Mouse (Mus musculus): Measurements from ENCODE around the gene Cnksr1. TPM values are rescaled to one million over a fixed set of nuclear protein-coding genes. Genes with fewer than 3 reads are reported as not detected.
A peak's percentile ranks its signal among the peaks of the same experiment; 100 is the strongest.

The Cnksr1 gene
- total RNA-seq, 1 experiment from 2014 or later, result not detected

- ATAC-seq (replicated peaks; ENCODE audit: low read depth, poor library complexity, severe bottlenecking), result no peak
These were observed 15.2 kb downstream of the Cnksr1 start for GRCm38 (mm10) chr4:134222793-134223600.

DNA sequence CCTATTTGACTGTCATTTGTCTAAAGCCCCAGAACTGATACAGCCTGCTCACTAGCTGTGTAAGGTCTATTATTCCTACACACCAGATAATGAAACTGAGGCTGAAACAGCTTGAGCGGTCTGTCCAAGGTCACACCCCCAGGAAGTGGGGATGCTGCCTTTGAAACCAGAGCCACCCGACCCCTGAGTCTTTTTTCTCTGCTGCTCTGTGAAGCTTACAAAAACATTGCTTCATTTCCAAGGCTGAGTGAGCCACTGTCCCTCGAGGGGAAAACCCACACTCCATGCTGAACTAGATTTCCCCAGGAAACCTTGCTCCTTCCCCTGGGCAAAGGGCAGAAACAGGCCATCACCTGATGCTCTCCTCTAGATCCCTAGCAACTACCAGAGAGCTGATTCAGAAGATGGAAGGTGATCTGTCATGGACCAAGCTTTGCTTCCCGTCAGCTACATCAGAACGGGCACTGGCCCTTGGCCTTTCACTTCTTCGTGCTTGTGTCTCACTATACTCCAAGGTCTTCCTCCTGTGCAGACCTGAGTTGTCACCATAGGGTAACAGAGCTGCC is 31.6 kb downstream of the Cnksr1 start:
- no peak for ATAC-seq (replicated peaks; ENCODE audit: low read depth, poor library complexity, severe bottlenecking)

GRCm38 (mm10) chr4:134203340-134203896 is 34.8 kb downstream of the Cnksr1 start:
- ATAC-seq (replicated peaks; ENCODE audit: low read depth, poor library complexity, severe bottlenecking), result peak; percentile 50

DNA sequence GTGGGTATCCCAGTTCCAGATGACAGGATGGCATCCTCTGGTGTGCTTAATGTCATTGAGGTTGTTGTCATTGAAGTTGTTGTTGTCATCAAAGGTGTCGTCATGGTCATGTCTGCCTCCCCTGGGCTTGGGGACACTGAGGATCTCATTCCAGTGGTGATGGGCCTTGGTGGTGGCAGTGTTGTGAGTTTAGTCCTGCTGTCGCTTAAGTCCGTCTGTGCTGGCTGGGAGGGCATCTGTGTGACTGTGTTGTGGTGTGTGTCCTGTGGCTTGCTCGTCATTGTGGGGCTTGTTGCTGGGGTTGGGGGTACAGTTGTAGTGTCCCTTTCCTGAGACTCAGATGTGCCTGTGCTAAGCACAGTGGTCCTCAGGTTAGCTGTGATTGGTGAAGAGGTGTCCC is 35.3 kb downstream of the Cnksr1 start, which contains the start of gene Gm7534:
TSS of gene Gm7534 (minus strand) at position 101 of the 400 bp plus-strand sequence.
- no peak for ATAC-seq (replicated peaks; ENCODE audit: low read depth, poor library complexity, severe bottlenecking)

- ATAC-seq (replicated peaks; ENCODE audit: low read depth, poor library complexity, severe bottlenecking), result no peak
These were observed 38.8 kb downstream of the Cnksr1 start for GRCm38 (mm10) chr4:134199371-134199770.

DNA sequence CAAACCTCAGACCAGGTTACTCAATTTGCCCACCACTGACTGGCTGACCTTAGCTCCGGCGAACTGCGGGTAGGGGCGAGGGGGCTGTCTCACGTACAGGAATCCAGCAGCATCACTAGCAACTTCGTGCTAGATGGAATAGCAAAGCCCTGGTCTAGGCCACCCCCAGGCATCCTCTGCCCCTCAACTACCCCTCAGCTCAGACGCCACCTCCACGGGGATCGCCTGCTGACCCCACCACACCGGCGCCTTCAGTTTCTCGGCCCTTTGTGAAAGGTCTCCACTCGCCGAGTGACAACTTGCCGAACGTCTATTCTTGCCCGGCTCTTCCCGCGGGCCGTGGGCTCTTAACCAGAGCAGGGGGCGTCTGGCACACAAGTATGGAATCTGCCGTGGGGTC is 51.9 kb downstream of the Cnksr1 start:
- no peak for ATAC-seq (replicated peaks; ENCODE audit: low read depth, poor library complexity, severe bottlenecking)

GRCm38 (mm10) chr4:134185569-134185968 is 52.6 kb downstream of the Cnksr1 start:
- no peak for ATAC-seq (replicated peaks; ENCODE audit: low read depth, poor library complexity, severe bottlenecking)

DNA sequence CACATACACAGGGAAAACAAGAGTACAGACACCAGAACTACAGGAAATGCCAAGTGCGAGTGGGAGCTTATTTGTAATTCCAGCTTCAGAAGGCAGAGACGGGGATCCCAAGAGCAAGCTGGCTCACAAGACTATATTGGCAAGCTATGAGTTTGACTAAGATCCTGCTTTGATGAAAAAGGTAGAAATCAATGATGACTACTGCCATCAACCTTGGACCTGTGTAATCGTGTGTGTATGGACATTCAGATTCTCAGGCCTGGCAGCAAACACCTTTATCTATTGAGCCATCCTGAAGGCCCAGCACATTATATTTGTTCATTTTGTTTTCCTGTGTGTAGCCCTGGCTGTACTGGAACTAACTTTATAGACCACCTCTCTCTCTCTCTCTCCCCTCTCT is 54.5 kb downstream of the Cnksr1 start:
- ATAC-seq (replicated peaks; ENCODE audit: low read depth, poor library complexity, severe bottlenecking), result no peak

GRCm38 (mm10) chr4:134181825-134182224 is 56.4 kb downstream of the Cnksr1 start:
- no peak for ATAC-seq (replicated peaks; ENCODE audit: low read depth, poor library complexity, severe bottlenecking)

DNA sequence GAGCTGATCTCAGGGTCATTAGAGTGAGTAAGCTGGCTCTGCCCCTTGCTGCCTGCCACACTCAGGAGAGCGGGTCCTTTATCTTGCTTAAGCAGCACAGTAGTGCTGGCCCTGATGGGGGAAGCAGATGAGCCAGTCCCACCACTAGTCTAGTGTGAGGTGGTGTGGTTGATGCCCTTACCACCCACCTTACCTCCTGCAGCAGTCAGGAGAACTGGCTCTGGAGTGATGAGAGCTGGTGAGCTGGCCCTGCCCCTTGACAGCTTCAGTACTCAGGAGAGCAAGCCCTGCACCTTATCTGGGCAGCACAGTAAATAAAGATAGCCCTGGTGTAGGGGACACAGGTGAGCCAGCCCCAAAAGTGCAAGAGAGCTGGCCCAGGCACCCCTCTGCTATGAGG is 57.1 kb downstream of the Cnksr1 start:
- peak; percentile 69 for ATAC-seq (replicated peaks; ENCODE audit: low read depth, poor library complexity, severe bottlenecking)

Other genes with a start within 250 kb of the Cnksr1 start
- 13.2 and 21.0 TPM in 2 replicates for gene Dhdds, start 237.5 kb downstream of the Cnksr1 start, total RNA-seq (2017)
- gene Lin28a, start 219.6 kb downstream of the Cnksr1 start, total RNA-seq (2017), result 0.18 TPM in 1 of 2 replicates, not detected in the other
- not detected in 2 replicates for gene Zfp683, start 184.6 kb downstream of the Cnksr1 start, total RNA-seq (2017)
- gene Crybg2, start 177.6 kb downstream of the Cnksr1 start, total RNA-seq (2017), result not detected in 2 replicates
- 215 and 234 TPM in 2 replicates for gene Cd52, start 143.3 kb downstream of the Cnksr1 start, total RNA-seq (2017)
- 10.6 and 13.3 TPM in 2 replicates for gene Ubxn11, start 135.8 kb downstream of the Cnksr1 start, total RNA-seq (2017)
- 165 and 201 TPM in 2 replicates for gene Sh3bgrl3, start 109.6 kb downstream of the Cnksr1 start, total RNA-seq (2017)
- gene Cep85, start 51.3 kb downstream of the Cnksr1 start, total RNA-seq (2017), result 25.2 and 51.2 TPM in 2 replicates
- not detected in 2 replicates for gene Gm7534, start 35.4 kb downstream of the Cnksr1 start, total RNA-seq (2017)
- not detected in 2 replicates for gene Catsper4, start 11.0 kb downstream of the Cnksr1 start, total RNA-seq (2017)
- gene E130218I03Rik, start 5.3 kb upstream of the Cnksr1 start, total RNA-seq (2017), result 1.8 TPM in 1 of 2 replicates, not detected in the other
- gene Zfp593, start 7.2 kb upstream of the Cnksr1 start, total RNA-seq (2017), result 8.6 and 13.1 TPM in 2 replicates
- not detected in 2 replicates for gene Gm30191, start 8.5 kb upstream of the Cnksr1 start, total RNA-seq (2017)
- not detected in 2 replicates for gene Grrp1, start 15.7 kb upstream of the Cnksr1 start, total RNA-seq (2017)
- 27.9 and 36.1 TPM in 2 replicates for gene Pdik1l, start 49.5 kb upstream of the Cnksr1 start, total RNA-seq (2017)
- not detected in 2 replicates for gene Trim63, start 76.7 kb upstream of the Cnksr1 start, total RNA-seq (2017)
- not detected in 2 replicates for gene Slc30a2, start 104.8 kb upstream of the Cnksr1 start, total RNA-seq (2017)
- not detected in 2 replicates for gene Extl1, start 145.5 kb upstream of the Cnksr1 start, total RNA-seq (2017)
- gene Pafah2, start 157.9 kb upstream of the Cnksr1 start, total RNA-seq (2017), result 16.4 and 18.4 TPM in 2 replicates
- gene Stmn1, start 229.9 kb upstream of the Cnksr1 start, total RNA-seq (2017), result 1,614 and 1,654 TPM in 2 replicates

Measured in common myeloid progenitor, adult 5-6 weeks (primary cell).